Mouse (Mus musculus) cerebellum, adult 2 months (tissue): ENCODE measurements around the gene Pank1. TPM values are rescaled to one million over a fixed set of nuclear protein-coding genes. Genes with fewer than 3 reads are reported as not detected.

ENCODE experiments used
- DNase-seq, 2 experiments: peaks; one replicate each; pipeline ENCODE4 v3.0.0; 2021
- H3K27ac ChIP-seq: fragments of 200-500 bp; 2 replicates; pipeline ENCODE4 v1.5.1; 2012; ENCODE audit warnings: low read length, control low read depth, inconsistent platforms; ENCODE audit not compliant: insufficient read depth
- H3K27me3 ChIP-seq: fragments of 200-500 bp; 2 replicates; pipeline ENCODE4 v1.6.1; 2012; ENCODE audit warnings: inconsistent platforms, mild to moderate bottlenecking, low read length, moderate library complexity; ENCODE audit not compliant: control insufficient read depth, insufficient read depth
- H3K4me1 ChIP-seq: fragments of 200-500 bp; 2 replicates; pipeline ENCODE4 v1.6.1; 2011; ENCODE audit warnings: low read length; ENCODE audit not compliant: control insufficient read depth, insufficient read depth
- H3K4me3 ChIP-seq: fragments of 200-500 bp; replicated peaks from 2 replicates; pipeline ENCODE3; 2011; ENCODE audit warnings: mild to moderate bottlenecking, low read depth, low read length, control low read depth; ENCODE audit not compliant: insufficient read depth
- CTCF ChIP-seq: fragments of 200-500 bp; IDR thresholded peaks from 2 replicates; pipeline ENCODE4 v1.5.1; 2011; ENCODE audit warnings: low read depth, mild to moderate bottlenecking, control low read depth, low read length, moderate library complexity, borderline replicate concordance; ENCODE audit not compliant: insufficient read depth
- POLR2A ChIP-seq: fragments of 200-500 bp; IDR thresholded peaks from 2 replicates; pipeline ENCODE4 v1.6.1; 2011; ENCODE audit warnings: low read length, control low read depth, borderline replicate concordance; ENCODE audit not compliant: insufficient read depth
- WGBS: fragments of 180-500 bp; shearing (Covaris S2); methylation state at CpG from one replicate; pipeline ENCODE4 v1.1.7; 2018; 5-methylcytosine and 5-hydroxymethylcytosine counted together
- polyA plus RNA-seq: library from polyadenylated mRNA; depleted of rRNA; stranded (reverse); fragments of >200 nt; gene quantifications from 2 replicates; pipeline ENCODE4 v1.2.3, GENCODE M21; 2012

Pank1 gene
- polyA plus RNA-seq, 1 experiment = 6.9 TPM

DNA sequence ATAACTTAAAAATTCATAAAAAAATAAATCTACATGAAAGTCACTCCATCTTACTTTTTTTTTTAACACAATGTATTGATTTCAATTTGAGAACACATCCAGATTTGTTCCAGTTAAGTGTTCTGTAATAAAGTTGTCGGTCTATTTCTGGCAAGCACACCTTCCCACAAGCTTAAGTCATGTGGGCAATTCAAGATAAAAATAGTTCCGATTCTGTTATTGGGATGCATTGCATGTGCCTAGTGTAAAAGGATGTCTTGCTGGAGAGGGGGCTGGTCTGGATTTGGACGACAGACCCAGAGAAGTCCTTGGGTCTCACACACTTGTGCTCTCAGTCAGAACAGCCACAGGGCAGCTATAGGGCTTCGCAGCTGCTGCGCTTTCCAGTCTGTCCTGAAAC is 27.5 kb upstream of the Pank1 start:
- WGBS = 81% methylated on average over 5 of the region's 5 CpGs
- Histone ChIP-seq H3K27me3 (no peaks in the 10 kb centered on the region), H3K4me1 (no peaks in the 10 kb centered on the region), H3K4me3 (no peak overlapping the region), H3K27ac (no peak overlapping the region)
- TF ChIP-seq POLR2A = no peak
- TF ChIP-seq CTCF = no peak
- no peak for DNase-seq

- Histone ChIP-seq H3K4me3 (no peak overlapping the region), H3K4me1 (no peaks in the 10 kb centered on the region), H3K27ac (no peak overlapping the region), H3K27me3 (no peaks in the 10 kb centered on the region)
- TF ChIP-seq CTCF = no peak
- no peak for TF ChIP-seq POLR2A
- no peak for DNase-seq
- 97% methylated on average over 7 of the region's 7 CpGs for WGBS
Measured at GRCm38 (mm10) chr19:34905424-34905823, 26.2 kb upstream of the Pank1 start.

DNA sequence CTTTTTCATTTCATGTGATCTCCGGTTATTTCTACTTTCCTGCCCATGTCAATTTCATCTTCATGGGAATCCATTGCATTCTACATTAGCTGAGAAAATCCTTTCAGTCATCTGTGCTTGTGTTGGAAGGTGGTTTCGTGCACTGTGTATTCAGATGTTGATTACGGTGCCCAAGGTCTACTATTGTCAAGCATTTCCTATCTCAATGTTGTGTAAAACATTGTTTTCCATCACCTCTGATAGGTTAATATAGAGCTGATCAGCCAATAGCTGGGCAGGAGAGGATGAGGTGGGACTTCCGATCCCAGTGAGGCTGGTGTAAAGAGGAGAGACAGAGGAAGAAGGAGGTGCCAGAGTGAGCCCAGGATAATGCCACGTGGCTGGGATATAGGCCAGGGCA is 24.8 kb upstream of the Pank1 start:
- TF ChIP-seq CTCF = no peak
- no peak for TF ChIP-seq POLR2A
- Histone ChIP-seq H3K27me3 (no peaks in the 10 kb centered on the region), H3K4me1 (no peaks in the 10 kb centered on the region), H3K4me3 (no peak overlapping the region), H3K27ac (no peak overlapping the region)
- WGBS = 67% methylated on average over 5 of the region's 5 CpGs
- no peak for DNase-seq

GRCm38 (mm10) chr19:34901735-34902134 is 22.5 kb upstream of the Pank1 start:
- no peaks in the 10 kb centered on the region for H3K4me1 ChIP-seq
- no peak overlapping the region for H3K4me3 ChIP-seq
- H3K27ac ChIP-seq = no peak overlapping the region
- H3K27me3 ChIP-seq = no peaks in the 10 kb centered on the region
- 84% methylated on average over 2 of the region's 2 CpGs for WGBS
- TF ChIP-seq POLR2A = no peak
- no peak for TF ChIP-seq CTCF
- DNase-seq = no peak

- TF ChIP-seq CTCF = no peak
- TF ChIP-seq POLR2A = no peak
- Histone ChIP-seq H3K4me3 (no peak overlapping the region), H3K27me3 (no peaks in the 10 kb centered on the region), H3K4me1 (no peaks in the 10 kb centered on the region), H3K27ac (no peak overlapping the region)
- DNase-seq = no peak
- WGBS = 97% methylated on average over 7 of the region's 7 CpGs
Measured at GRCm38 (mm10) chr19:34901266-34901665, 22.0 kb upstream of the Pank1 start.

DNA sequence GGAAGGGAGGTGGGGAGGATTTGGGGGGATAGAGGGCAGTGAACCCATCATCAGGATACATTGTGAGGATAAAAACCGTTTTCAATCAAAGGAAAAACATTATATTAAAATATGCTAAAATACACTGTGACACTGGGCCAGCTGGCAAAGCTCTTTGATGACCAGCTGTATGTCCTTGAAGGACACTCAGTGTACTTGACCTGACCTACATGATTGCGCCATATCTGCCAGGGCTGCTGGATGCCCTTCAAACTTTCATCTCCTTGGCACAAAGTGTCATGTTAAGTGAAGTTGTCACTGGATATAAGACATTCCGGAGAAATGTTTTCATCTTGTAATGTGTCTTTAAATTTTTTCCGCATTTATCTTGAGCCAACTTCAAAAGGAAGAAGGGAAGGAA is 19.7 kb upstream of the Pank1 start:
- H3K4me1 ChIP-seq = no peaks in the 10 kb centered on the region
- TF ChIP-seq POLR2A (no peak), CTCF (no peak)
- H3K4me3 ChIP-seq = no peak overlapping the region
- H3K27ac ChIP-seq = no peak overlapping the region
- DNase-seq = no peak
- no peaks in the 10 kb centered on the region for H3K27me3 ChIP-seq
- 53% methylated on average over 4 of the region's 4 CpGs for WGBS

DNA sequence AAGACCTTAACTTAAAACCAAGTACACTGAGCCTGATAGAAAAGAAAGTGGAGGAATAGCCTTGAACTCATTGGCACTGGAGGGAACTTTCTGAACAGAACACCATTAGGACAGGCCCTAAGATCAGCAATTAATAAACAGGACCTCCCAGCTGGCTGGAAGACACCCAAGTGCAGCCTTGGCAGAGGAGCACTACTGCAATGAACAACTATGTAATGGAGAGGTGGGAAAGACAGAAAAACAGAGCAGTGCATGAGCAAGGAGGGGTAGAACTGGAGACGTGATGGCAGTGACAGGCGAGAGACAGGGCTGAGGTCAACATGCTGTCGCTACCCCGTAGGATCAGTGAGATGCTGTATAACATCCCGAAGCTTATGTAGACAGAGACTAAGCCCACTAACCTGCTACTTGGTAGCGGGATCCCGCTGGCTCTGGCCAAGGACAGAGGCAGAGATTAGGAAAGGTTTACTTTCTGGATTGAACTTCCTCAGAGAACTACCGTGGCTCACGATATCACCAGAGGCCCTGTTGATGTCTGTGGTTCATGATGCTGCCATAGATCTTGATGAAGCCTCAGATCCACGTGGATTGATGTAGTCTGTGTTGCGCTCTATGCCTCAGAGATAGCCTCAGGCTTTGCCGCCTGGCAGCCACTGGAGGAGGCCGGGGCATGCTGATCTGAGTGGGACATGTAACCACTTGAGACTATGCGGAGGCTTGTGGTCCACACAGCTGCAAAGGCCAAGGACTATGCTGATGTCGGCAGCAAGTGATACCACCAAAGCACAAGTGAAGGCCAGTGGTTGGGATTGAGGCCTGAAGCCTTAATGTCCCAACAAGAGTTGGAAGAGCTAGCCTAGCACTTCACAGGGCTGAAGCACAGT is 18.1 kb upstream of the Pank1 start:
- TF ChIP-seq CTCF = no peak
- no peak for TF ChIP-seq POLR2A
- Histone ChIP-seq H3K4me3 (no peak overlapping the region), H3K27me3 (no peaks in the 10 kb centered on the region), H3K27ac (no peak overlapping the region), H3K4me1 (no peaks in the 10 kb centered on the region)
- DNase-seq = no peak
- 77% methylated on average over 15 of the region's 15 CpGs for WGBS

DNA sequence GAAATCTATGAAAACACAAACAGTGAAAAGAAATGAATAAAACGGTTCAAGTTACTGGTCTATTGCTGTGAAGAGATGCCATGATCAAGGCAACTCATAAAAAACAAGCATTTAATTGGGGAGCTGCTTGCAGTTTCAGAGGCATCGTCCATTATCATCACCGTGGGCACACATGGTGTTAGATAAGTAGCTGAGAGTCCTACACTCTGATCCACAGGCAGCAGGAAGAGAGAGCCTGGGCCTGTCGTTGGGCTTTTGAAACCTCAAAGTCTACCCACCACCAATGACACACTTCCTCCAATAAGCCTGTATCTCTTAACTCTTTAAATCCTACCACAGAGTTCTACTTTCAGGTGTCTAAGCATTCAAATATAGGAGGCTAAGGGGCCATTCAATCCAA is 15.8 kb upstream of the Pank1 start:
- Histone ChIP-seq H3K4me3 (no peak overlapping the region), H3K27me3 (no peaks in the 10 kb centered on the region), H3K4me1 (no peaks in the 10 kb centered on the region), H3K27ac (no peak overlapping the region)
- WGBS = 90% methylated on average over 4 of the region's 4 CpGs
- DNase-seq = no peak
- TF ChIP-seq POLR2A (no peak), CTCF (no peak)
